Comparison of ENCODE assay signal across 9 mouse cellular contexts in the genomic region with DNA sequence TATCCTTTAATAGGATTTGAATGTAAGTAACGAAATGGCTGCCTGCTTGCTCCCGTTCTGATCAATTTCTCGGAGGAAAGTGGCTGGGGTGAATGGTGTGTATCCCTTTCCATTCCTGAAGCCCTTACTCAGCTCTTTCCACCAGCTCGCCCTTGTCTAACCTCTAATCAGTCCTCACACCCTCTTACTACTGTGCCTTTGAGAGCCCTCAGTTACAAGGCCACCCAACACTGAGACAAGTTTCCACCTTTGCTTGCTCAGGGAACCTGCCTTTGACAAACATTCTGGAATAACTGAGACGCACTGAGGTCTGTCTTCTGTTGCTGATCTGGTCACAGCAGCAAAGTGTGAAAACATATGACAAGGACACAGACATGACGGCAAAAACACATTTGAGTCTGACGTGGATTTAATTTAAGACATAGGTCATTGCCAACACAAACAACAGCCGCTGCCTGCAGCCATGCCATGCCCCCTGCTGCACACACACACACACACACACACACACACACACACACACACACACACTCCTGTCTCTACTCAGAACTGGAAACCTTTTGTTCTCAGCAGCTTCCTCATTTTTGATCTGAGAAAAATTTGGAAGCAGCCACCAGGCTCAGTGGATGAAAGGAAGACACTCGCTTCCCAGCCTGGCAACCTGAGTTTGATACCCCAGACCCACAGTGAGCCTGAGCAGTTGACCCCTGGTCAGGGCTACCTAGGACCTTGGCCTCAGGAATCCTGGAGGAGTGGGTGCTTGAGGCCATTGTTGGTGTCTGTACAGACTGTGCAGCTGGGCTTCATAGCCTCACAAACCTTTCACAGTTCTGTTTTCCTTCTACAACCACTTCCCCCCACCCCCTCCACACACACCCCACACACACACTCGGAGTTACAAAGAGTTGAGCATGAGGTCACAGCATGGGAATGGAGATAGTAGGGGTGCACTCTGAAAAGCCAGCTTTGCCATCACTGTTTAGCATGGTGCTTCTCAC. TPM values are rescaled to one million over a fixed set of nuclear protein-coding genes. Genes with fewer than 3 reads are reported as not detected.
DNase-seq lines count a peak whose midpoint lies in the region; ATAC-seq and TF ChIP-seq lines count a peak whose summit lies in the region.
"Had no signal": no experiment of that assay in that cellular context is flagged by ENCODE, and none has a peak within 500 bp of the region (broad histone marks: within the 10 kb centered on the region; RNA-seq: fewer than 3 reads in every experiment).

No protein-coding gene starts in this region.

- peak overlapping the region; percentile 39 for H3K9ac ChIP-seq in heart, embryonic 11.5 days (ENCODE audit: low read depth, low read length)
- peak overlapping the region; percentile 49 for H3K9ac ChIP-seq in lung, embryonic 16.5 days (ENCODE audit: low read length)
- H3K9ac ChIP-seq in midbrain, embryonic 16.5 days (ENCODE audit: low read depth, low read length): no peak overlapping the region
- H3K9ac ChIP-seq: forebrain, embryonic 15.5 days had no signal

- H3K27ac ChIP-seq in gastrocnemius, adult 2 months: peak overlapping the region; percentile 59
- peak overlapping the region; percentile 72 for H3K27ac ChIP-seq in heart, embryonic 11.5 days (ENCODE audit: low read depth, low read length)
- peak overlapping the region; percentile 74 for H3K27ac ChIP-seq in lung, embryonic 16.5 days (ENCODE audit: low read length)
- no peak overlapping the region for H3K27ac ChIP-seq in midbrain, embryonic 16.5 days (ENCODE audit: low read length)
- H3K27ac ChIP-seq: forebrain, embryonic 15.5 days had no signal

- no peak for TF ChIP-seq CTCF in gastrocnemius, adult 2 months (IDR thresholded peaks at IDR 0.05)

- H3K9me3 ChIP-seq in heart, embryonic 11.5 days (replicated peaks; ENCODE audit: control insufficient read depth, low read length): no peaks in the 10 kb centered on the region
- no peaks in the 10 kb centered on the region for H3K9me3 ChIP-seq in lung, embryonic 16.5 days (ENCODE audit: control insufficient read depth, low read length)
- no peaks in the 10 kb centered on the region for H3K9me3 ChIP-seq in midbrain, embryonic 16.5 days (replicated peaks; ENCODE audit: control insufficient read depth, low read length, poor library complexity, severe bottlenecking)
- H3K9me3 ChIP-seq: forebrain, embryonic 15.5 days had no signal

- no peak for DNase-seq in gastrocnemius, adult 2 months
- DNase-seq in gastrocnemius, postnatal 14 days: no peak
- peak; percentile 70 for DNase-seq in A20 (ENCODE audit: low read depth, low spot score)
- DNase-seq in layer of hippocampus, postnatal 25 days (ENCODE audit: extremely low spot score in 1 of 2, low spot score in 1 of 2): no peak

- no peak overlapping the region; the same call in 1 of the 2 replicates for H3K4me2 ChIP-seq in heart, embryonic 11.5 days
- H3K4me2 ChIP-seq in lung, embryonic 16.5 days (ENCODE audit: low read depth, low read length): no peak overlapping the region
- no peak overlapping the region for H3K4me2 ChIP-seq in midbrain, embryonic 16.5 days (ENCODE audit: low read length)
- H3K4me2 ChIP-seq: forebrain, embryonic 15.5 days had no signal

- intact Hi-C loops in gastrocnemius, adult 2 months (cut with DNase I): no loop called here
- intact Hi-C loops in gastrocnemius, postnatal 14 days (cut with DNase I; ENCODE audit: low total_unique reads): no loop called here

- H3K4me1 ChIP-seq in heart, embryonic 11.5 days (ENCODE audit: control insufficient read depth, insufficient read depth, low read length): peaks cover 19% of the 10 kb centered on the region
- peaks cover 13% of the 10 kb centered on the region for H3K4me1 ChIP-seq in lung, embryonic 16.5 days (replicated peaks; ENCODE audit: control insufficient read depth, insufficient read depth, low read length)
- no peaks in the 10 kb centered on the region for H3K4me1 ChIP-seq in midbrain, embryonic 16.5 days (ENCODE audit: control insufficient read depth, insufficient read depth, low read length)
- H3K4me1 ChIP-seq: forebrain, embryonic 15.5 days had no signal

- H3K27me3 ChIP-seq in heart, embryonic 11.5 days (ENCODE audit: control insufficient read depth, insufficient read depth, low read length): no peaks in the 10 kb centered on the region
- H3K27me3 ChIP-seq in lung, embryonic 16.5 days (ENCODE audit: control insufficient read depth, insufficient read depth, low read depth, low read length): no peaks in the 10 kb centered on the region
- no peaks in the 10 kb centered on the region for H3K27me3 ChIP-seq in midbrain, embryonic 16.5 days (ENCODE audit: control insufficient read depth, insufficient read depth, low read depth, low read length)
- H3K27me3 ChIP-seq: forebrain, embryonic 15.5 days had no signal

- 41% methylated on average over 10 of the region's 10 CpGs for WGBS in heart, embryonic 11.5 days (ENCODE audit: insufficient replicate concordance)
- WGBS in lung, embryonic 16.5 days: 29% methylated on average over 10 of the region's 10 CpGs
- 62% methylated on average over 10 of the region's 10 CpGs for WGBS in midbrain, embryonic 16.5 days

- no peak overlapping the region for H3K4me3 ChIP-seq in gastrocnemius, adult 2 months
- H3K4me3 ChIP-seq in heart, embryonic 11.5 days (ENCODE audit: low read depth, low read length): no peak overlapping the region
- no peak overlapping the region for H3K4me3 ChIP-seq in lung, embryonic 16.5 days (ENCODE audit: low read length)
- H3K4me3 ChIP-seq in midbrain, embryonic 16.5 days (ENCODE audit: low read depth, low read length): no peak overlapping the region
- H3K4me3 ChIP-seq: forebrain, embryonic 15.5 days had no signal

- no peaks in the 10 kb centered on the region for H3K36me3 ChIP-seq in heart, embryonic 11.5 days (ENCODE audit: control insufficient read depth, insufficient read depth, low read length)
- H3K36me3 ChIP-seq in lung, embryonic 16.5 days (ENCODE audit: control insufficient read depth, insufficient read depth, low read length): no peaks in the 10 kb centered on the region
- H3K36me3 ChIP-seq in midbrain, embryonic 16.5 days (ENCODE audit: control insufficient read depth, insufficient read depth, low read length): no peaks in the 10 kb centered on the region
- H3K36me3 ChIP-seq: forebrain, embryonic 15.5 days had no signal

- ATAC-seq in heart, embryonic 11.5 days (replicated peaks; ENCODE audit: insufficient number of reproducible peaks, low FRiP score, low TSS enrichment): 0 out of 2 replicates have a peak, but pooled peaks have one; percentile 13
- peak; percentile 62 for ATAC-seq in lung, embryonic 16.5 days (ENCODE audit: low read depth)
- ATAC-seq in megakaryocyte-erythroid progenitor cell, adult 5-6 weeks (replicated peaks; ENCODE audit: low FRiP score, low TSS enrichment, poor library complexity, severe bottlenecking): no peak
- ATAC-seq in midbrain, embryonic 16.5 days: no peak
- ATAC-seq: forebrain, embryonic 15.5 days had no signal

RNA-seq across cellular contexts. Expression of a gene that starts 37.6 kb away (rescaled TPM):
- 1,000 to 10,000 TPM; 2,168 to 2,432 TPM for total RNA-seq in gastrocnemius, adult 2 months (2021)
- 1,000 to 10,000 TPM; 2,162 to 2,185 TPM for total RNA-seq in gastrocnemius, postnatal 14 days (2021)
- 1,994 and 2,294 TPM in 2 replicates for polyA plus RNA-seq in heart, embryonic 11.5 days (2014; fragmentation: Nextera tagmentation; extraction: Ambion mirVana)
- polyA plus RNA-seq in lung, embryonic 16.5 days (2015; fragmentation: Nextera tagmentation; extraction: Ambion mirVana): 1,957 and 1,991 TPM in 2 replicates
- total RNA-seq in megakaryocyte-erythroid progenitor cell, adult 5-6 weeks (2014; fragmentation: Nextera tagmentation): 1,910 and 1,948 TPM in 2 replicates
- 775 and 886 TPM in 2 replicates for total RNA-seq in megakaryocyte-erythroid progenitor cell, adult 5-6 weeks (2017)
- total RNA-seq in layer of hippocampus, postnatal 25 days (2021): 1,000 to 10,000 TPM; 2,794 to 3,082 TPM
- polyA plus RNA-seq in midbrain, embryonic 16.5 days (2015; fragmentation: Nextera tagmentation; extraction: Ambion mirVana): 1,587 and 1,694 TPM in 2 replicates

RNA-seq across cellular contexts. Expression of a gene that starts 43.5 kb away (rescaled TPM):
- total RNA-seq in gastrocnemius, adult 2 months (2021): 1 to 10 TPM; 2.1 to 2.7 TPM
- 1 to 10 TPM; 8.3 to 9.1 TPM for total RNA-seq in gastrocnemius, postnatal 14 days (2021)
- 62.6 and 67.2 TPM in 2 replicates for polyA plus RNA-seq in heart, embryonic 11.5 days (2014; fragmentation: Nextera tagmentation; extraction: Ambion mirVana)
- 99.7 and 108 TPM in 2 replicates for polyA plus RNA-seq in lung, embryonic 16.5 days (2015; fragmentation: Nextera tagmentation; extraction: Ambion mirVana)
- 147 and 222 TPM in 2 replicates for total RNA-seq in megakaryocyte-erythroid progenitor cell, adult 5-6 weeks (2014; fragmentation: Nextera tagmentation)
- total RNA-seq in megakaryocyte-erythroid progenitor cell, adult 5-6 weeks (2017): 82.0 and 83.4 TPM in 2 replicates
- total RNA-seq in layer of hippocampus, postnatal 25 days (2021): 10 to 100 TPM; 13.2 to 14.8 TPM
- 20.0 and 22.1 TPM in 2 replicates for polyA plus RNA-seq in midbrain, embryonic 16.5 days (2015; fragmentation: Nextera tagmentation; extraction: Ambion mirVana)

RNA-seq across cellular contexts. Expression of a gene that starts 58.6 kb away (rescaled TPM):
- total RNA-seq in gastrocnemius, adult 2 months (2021): under 1 TPM; 0.28 to 0.46 TPM
- under 1 TPM; 0.29 to 0.41 TPM for total RNA-seq in gastrocnemius, postnatal 14 days (2021)
- polyA plus RNA-seq in heart, embryonic 11.5 days (2014; fragmentation: Nextera tagmentation; extraction: Ambion mirVana): 0.10 and 0.41 TPM in 2 replicates
- polyA plus RNA-seq in lung, embryonic 16.5 days (2015; fragmentation: Nextera tagmentation; extraction: Ambion mirVana): 1.1 and 1.4 TPM in 2 replicates
- total RNA-seq in megakaryocyte-erythroid progenitor cell, adult 5-6 weeks (2014; fragmentation: Nextera tagmentation): not detected in 2 replicates
- not detected in 2 replicates for total RNA-seq in megakaryocyte-erythroid progenitor cell, adult 5-6 weeks (2017)
- total RNA-seq in layer of hippocampus, postnatal 25 days (2021): under 1 TPM; 0.85 to 0.96 TPM
- polyA plus RNA-seq in midbrain, embryonic 16.5 days (2015; fragmentation: Nextera tagmentation; extraction: Ambion mirVana): 2.9 TPM in 2 replicates

RNA-seq across cellular contexts. Expression of a gene that starts 58.6 kb away (rescaled TPM):
- total RNA-seq in gastrocnemius, adult 2 months (2021): 1 to 10 TPM; 4.0 to 4.7 TPM
- 10 to 100 TPM in 1 of 2 experiments, 1 to 10 TPM in 1; 7.4 to 11.6 TPM for total RNA-seq in gastrocnemius, postnatal 14 days (2021)
- 50.8 and 54.0 TPM in 2 replicates for polyA plus RNA-seq in heart, embryonic 11.5 days (2014; fragmentation: Nextera tagmentation; extraction: Ambion mirVana)
- 30.3 and 33.0 TPM in 2 replicates for polyA plus RNA-seq in lung, embryonic 16.5 days (2015; fragmentation: Nextera tagmentation; extraction: Ambion mirVana)
- total RNA-seq in megakaryocyte-erythroid progenitor cell, adult 5-6 weeks (2014; fragmentation: Nextera tagmentation): 16.1 and 23.6 TPM in 2 replicates
- total RNA-seq in megakaryocyte-erythroid progenitor cell, adult 5-6 weeks (2017): 6.0 and 20.1 TPM in 2 replicates
- total RNA-seq in layer of hippocampus, postnatal 25 days (2021): 1 to 10 TPM; 9.3 TPM
- 21.4 and 21.8 TPM in 2 replicates for polyA plus RNA-seq in midbrain, embryonic 16.5 days (2015; fragmentation: Nextera tagmentation; extraction: Ambion mirVana)

Comparison
In these comparisons a context has a peak if more than half of its experiments do, and no peak if none do; other contexts are left out.
1. ATAC-seq: peak in heart, embryonic 11.5 days (single experiment) and lung, embryonic 16.5 days (single experiment); none in megakaryocyte-erythroid progenitor cell, adult 5-6 weeks (single experiment) and midbrain, embryonic 16.5 days (single experiment).
2. RNA of a gene that starts 43.5 kb away (total RNA-seq): 82.0 to 222 TPM in megakaryocyte-erythroid progenitor cell, adult 5-6 weeks; 13.2 to 14.8 TPM in layer of hippocampus, postnatal 25 days, 8.3 to 9.1 TPM in gastrocnemius, postnatal 14 days and 2.1 to 2.7 TPM in gastrocnemius, adult 2 months; every median in the first group is over 4 times any median in the second.